Mouse (Mus musculus) liver, postnatal 0 days (tissue): ENCODE results near the gene Bcat2.

Source experiments
- CTCF ChIP-seq: sonication (generic); IDR thresholded peaks from 2 replicates; pipeline ENCODE4 v1.5.1; 2016; ENCODE audit warnings: antibody characterized with exemption, low read depth
- EP300 ChIP-seq: IDR thresholded peaks from 2 replicates; pipeline ENCODE4 v1.6.1; 2016; ENCODE audit warnings: antibody characterized with exemption, low read depth, mild to moderate bottlenecking

GRCm38 (mm10) chr7:45621443-45621842 is 51.5 kb downstream of the Bcat2 start, which contains the start of gene Izumo1:
- TF ChIP-seq EP300 (no peak), CTCF (no peak)
